Mouse (Mus musculus) ovary, postnatal 36 days (tissue): ENCODE results near the gene Faim2.

Experiments
- DNase-seq: peaks from one replicate; pipeline ENCODE4 v3.0.0; 2022; ENCODE audit warnings: low spot score, mixed read lengths

The Faim2 gene

DNA sequence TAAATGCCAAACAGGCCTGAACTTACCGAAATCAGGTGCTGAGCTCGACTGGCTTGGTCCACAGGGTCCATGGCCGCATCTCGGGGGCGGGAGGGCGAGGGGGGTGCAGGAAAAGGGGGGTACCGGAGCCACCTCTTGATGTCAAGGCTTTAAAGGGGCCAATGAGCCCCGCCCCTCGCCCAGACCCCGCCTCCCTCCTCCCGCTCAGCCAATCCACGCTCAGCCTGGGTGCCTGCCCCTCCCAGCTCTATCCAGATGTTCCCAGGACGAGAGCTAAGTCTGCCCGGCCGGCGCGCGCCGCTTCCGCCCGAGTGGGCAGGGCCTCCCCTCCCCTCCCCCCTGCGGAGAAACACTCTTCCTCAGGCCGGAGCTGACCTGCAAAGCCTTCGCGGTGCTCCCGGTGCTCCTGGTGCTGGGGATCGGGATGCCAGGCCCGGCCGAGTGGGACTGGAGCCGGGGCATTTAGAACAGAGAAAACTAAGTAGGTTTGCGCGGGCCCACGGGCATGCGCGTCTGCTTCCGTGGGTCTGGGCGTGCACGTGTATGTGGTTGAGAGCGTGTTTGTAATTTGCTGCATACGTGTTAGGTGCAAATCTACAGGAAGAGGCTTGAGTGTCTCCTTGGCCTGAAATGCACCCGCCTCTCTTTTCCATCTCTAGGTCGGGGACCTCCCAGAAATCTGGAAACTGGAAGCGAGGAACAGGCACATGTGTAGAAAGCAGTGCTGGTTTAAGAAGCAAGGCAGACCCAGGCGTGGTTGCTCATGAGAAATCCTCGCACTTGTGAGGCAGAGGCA, 70.2 kb downstream of the Faim2 start, which contains the start of gene Nckap5l:
Gene Nckap5l (minus strand): TSS at position 143 of the 796 bp plus-strand sequence.
- peak; percentile 93 for DNase-seq

DNA sequence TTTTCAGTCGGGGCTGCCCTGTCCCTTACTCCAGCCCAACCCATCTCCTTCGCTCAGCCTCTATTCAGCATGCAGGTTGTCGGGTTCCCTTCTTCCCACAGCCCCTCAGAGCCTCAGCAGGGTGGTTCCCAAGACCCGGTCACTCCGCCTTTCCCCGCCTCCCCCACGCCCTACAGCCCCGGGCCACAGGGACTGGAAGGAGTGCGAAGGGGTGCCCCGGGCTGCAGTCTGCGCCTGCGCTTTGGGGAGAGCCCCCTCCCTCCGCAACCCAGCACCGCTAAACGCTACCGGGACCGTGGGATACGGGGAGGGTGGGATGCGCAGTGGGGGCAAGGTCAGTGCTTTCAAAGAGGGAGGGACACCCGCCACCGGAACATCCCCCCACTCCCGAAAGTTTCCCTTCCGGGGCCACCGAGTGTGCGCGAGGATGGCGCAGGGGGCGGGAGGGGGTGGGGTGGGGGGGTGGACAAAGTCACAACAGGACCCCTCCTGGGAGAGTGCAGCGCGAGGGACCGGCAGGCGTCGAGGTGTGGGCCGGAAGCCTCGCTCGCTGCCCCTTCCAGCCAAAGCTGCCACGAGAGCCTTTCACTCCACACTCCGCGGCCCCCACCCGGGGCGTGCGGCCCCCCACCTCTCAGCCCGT, 70.9 kb downstream of the Faim2 start:
- peak; percentile 72 for DNase-seq

DNA sequence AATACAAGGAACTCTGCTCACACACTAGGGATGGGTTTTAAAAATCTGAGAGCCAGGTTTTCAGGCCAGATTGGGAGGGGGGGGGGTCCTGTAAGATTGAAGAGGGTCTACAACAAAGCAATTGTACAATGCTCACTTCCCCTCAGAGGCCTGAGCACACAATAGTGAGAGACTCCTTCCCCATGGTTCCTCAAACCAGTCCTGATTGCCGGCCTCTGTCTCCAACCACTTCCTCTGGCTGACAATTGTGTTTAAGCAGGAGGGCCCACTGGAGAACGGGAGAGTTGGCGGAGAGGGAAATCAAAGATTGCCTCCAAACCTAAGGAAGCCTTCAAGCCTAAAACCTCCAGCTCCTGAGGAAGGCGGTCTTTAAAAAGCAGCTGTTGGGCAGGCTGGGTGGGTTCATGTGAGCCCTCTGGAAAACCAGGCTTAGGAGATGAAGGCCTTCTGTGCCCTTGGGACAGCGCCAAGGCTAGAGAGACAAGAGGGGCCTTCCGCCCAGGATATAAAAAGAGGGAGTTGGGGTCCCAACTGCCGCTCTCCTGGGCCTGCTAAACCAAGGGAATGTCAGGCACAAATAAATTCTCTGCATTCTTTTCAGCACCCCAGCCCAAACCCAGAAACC, 71.5 kb downstream of the Faim2 start:
- DNase-seq = no peak

DNA sequence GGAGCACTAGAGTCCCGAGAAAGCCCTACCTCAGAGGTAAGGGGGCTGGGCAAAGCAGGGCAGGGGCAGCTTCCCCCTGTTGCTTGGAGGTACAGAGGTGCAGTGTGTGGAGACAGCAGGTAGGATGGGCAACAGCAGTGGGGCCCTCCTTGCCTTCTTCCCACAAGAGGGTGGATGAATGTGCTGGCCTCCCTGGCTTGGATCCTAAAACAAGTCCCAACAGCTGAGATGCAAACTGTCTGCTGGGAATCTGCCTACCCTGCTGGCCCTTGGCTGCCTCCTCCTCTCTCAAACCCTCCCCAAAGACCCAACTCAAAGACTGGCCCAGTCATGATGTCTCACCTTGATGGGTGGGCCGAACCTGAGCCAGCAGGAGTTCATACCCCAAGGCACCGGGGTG, 72.5 kb downstream of the Faim2 start:
- no peak for DNase-seq

DNA sequence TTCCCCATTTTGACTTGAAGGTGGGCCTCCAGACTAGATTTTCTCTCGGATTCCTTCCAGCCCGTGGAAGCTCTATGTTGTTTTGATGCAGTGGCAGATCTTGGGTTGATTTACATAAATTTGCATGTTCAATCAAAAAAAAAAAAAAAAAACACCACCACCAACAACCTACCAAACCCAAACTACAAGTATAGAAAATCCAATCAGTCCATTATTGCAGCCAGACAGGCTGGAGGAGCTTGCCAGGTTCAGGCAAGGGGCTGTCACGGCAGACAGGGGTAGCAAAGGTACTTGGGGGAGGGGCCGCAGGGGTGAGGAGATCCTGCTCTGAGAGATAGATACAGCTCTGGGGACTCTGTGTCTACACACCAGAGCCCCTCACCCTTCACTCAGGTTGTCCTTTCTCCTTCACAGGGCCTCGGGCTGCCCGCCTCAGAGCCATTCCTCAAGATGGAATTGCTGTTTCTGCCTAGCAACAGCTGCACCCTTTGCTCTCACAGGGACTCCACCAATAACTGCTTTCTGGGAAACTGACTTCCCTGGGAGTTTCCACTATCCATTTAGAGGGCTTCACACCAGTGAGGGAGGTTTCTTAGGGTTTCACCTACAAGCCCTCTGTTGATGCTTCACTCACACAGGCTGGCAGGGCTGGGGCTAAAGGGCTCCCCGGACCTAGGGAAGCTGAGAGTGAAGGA, 73.2 kb downstream of the Faim2 start:
- no peak for DNase-seq

DNA sequence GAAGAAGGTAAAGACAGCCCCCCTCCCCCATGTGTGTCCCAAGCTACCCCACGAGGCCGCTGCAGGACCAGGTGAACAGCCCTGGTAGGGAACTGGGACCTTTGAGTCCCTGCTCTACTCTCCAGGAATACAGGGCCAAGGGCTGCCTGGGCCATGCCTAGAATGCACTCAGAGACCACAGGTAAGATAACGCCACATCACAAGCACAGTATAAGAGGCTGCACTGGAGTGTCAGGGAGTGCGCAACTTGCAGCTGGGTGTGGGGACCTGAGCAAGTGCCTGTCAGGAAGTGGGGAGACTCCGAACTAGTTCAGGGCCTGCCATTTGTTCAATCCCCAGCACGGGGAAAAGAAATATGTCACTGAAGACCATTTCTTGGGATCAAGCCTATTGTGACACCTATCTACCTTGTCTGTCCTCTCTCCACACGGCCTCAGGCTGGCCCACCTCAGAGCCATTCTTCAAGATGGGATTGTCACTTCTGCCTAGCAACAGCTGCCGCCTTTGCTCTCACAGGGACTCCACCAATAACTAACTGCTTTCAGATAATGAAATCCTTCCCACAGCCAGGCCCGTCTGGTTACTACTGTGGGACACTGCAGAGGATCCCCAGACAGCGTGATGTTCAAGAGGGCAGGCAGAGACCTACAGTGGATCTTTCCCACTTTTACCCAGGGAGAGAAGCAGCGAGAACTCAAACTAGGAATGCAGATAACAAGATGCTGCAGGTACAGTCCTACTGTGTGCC, 74.6 kb downstream of the Faim2 start:
- DNase-seq = no peak

DNA sequence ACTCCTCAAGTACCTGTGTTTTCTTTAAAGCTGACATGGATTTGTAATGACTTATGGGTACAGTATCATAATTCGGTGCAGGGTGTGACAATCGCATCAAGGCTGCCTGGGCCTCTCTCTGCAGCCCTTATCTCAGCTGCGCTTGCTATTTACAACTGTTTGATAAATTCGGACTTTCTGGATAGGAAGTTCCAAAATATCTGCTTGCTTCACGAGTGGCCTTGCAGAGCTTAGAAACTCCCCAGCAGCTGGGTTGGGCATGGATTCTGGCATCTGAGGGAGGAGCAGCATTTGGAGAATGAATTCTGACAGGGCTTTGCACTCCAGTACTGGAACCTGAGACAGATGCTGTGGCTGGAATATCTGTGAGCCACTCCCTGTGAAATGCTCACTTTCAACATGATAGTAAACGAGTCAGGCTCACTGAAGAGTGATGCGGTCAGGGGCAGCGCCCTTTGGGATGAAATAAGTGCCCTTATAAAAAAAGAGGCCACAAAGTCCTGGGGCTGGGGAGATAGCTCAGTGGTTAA, 78.1 kb downstream of the Faim2 start:
- DNase-seq = peak; percentile 43

DNA sequence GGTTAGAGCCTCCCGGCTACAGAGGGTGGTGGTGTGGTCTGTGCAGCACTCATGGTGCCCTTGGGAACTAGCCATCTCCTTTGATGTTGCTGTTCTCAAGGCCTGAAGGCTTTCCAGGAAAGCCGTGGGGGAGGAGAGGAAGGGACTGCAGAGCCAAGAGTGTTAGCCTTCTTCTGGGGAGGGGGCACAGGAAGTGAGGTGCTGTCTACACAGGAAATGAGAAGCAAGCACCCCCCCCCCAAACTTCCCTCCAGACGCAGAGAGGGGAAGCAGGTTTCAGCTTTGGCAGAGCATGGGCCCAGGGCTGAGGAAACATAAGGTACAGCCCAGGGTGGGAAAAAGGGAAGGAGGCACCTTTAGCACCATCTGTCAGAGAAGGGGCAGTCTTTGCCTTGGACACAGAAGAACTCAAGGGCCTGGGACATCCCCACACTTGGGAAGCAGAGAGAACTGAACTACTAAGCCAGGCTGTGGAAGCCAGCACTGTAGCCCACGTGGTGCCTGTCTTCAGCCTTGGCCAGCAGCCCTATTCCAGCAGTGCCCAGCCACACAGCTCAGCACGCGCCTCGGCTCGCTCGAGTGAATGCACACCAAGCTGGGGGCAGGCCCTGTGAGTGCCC, 78.7 kb downstream of the Faim2 start:
- DNase-seq = peak; percentile 69
